Mouse (Mus musculus) hindbrain, embryonic 16.5 days (tissue): ENCODE results near the gene Cd28. TPM values are rescaled to one million over a fixed set of nuclear protein-coding genes. Genes with fewer than 3 reads are reported as not detected.

Source experiments
- ATAC-seq: fragments of 200-750 bp; cut with Nextera tagmentation; 2 replicates; pipeline ENCODE4 v1.8.0; 2017; ENCODE audit warnings: moderate TSS enrichment, moderate library complexity
- H3K27ac ChIP-seq: fragments of 300-500 bp; sonication (generic); 2 replicates; pipeline ENCODE4 v1.5.1; 2014; ENCODE audit warnings: low read depth, mild to moderate bottlenecking, control low read depth, low read length, moderate library complexity
- H3K27me3 ChIP-seq: fragments of 300-500 bp; sonication (generic); replicated peaks from 2 replicates; pipeline ENCODE4 v1.6.1; 2014; ENCODE audit warnings: low read length; ENCODE audit not compliant: control insufficient read depth, insufficient read depth
- H3K36me3 ChIP-seq: fragments of 300-500 bp; sonication (generic); 2 replicates; pipeline ENCODE4 v1.6.1; 2014; ENCODE audit warnings: mild to moderate bottlenecking, low read length, moderate library complexity, mixed read lengths; ENCODE audit not compliant: control insufficient read depth, insufficient read depth
- H3K4me1 ChIP-seq: fragments of 300-500 bp; sonication (generic); 2 replicates; pipeline ENCODE4 v1.6.1; 2014; ENCODE audit warnings: low read depth, low read length; ENCODE audit not compliant: control insufficient read depth, insufficient read depth
- H3K4me2 ChIP-seq: fragments of 300-500 bp; sonication (generic); 2 replicates; pipeline ENCODE4 v1.6.1; 2014; ENCODE audit warnings: mild to moderate bottlenecking, low read length, control low read depth, moderate library complexity
- H3K4me3 ChIP-seq: fragments of 300-500 bp; sonication (generic); 2 replicates; pipeline ENCODE4 v1.5.1; 2014; ENCODE audit warnings: mild to moderate bottlenecking, low read length, control low read depth, moderate library complexity
- H3K9ac ChIP-seq: fragments of 300-500 bp; sonication (generic); 2 replicates; pipeline ENCODE4 v1.6.1; 2014; ENCODE audit warnings: low read depth, mild to moderate bottlenecking, control low read depth, low read length, moderate library complexity
- H3K9me3 ChIP-seq: fragments of 300-500 bp; sonication (generic); 2 replicates; pipeline ENCODE4 v1.6.1; 2014; ENCODE audit warnings: mild to moderate bottlenecking, low read length, moderate library complexity; ENCODE audit not compliant: control insufficient read depth
- WGBS: fragments of 180-500 bp; shearing (Covaris S2); extraction: QIAGEN DNeasy Blood & Tissue Kit; methylation state at CpG from one replicate; pipeline ENCODE4 v1.1.7; 2014; 5-methylcytosine and 5-hydroxymethylcytosine counted together
- polyA plus RNA-seq: library from polyadenylated mRNA; unstranded; fragments of >200 nt; fragmentation: Nextera tagmentation; extraction: Ambion mirVana; gene quantifications from 2 replicates; pipeline ENCODE4 v1.2.1, GENCODE M21; 2015

Gene Cd28
- polyA plus RNA-seq, 1 experiment from 2014 or later: 0.16 TPM

GRCm38 (mm10) chr1:60776166-60776565 lies 59.6 kb downstream of the Cd28 start:
- no peak overlapping the region for H3K4me2 ChIP-seq
- no peak overlapping the region for H3K27ac ChIP-seq
- no peaks in the 10 kb centered on the region for H3K27me3 ChIP-seq
- no peaks in the 10 kb centered on the region for H3K36me3 ChIP-seq
- no peak overlapping the region for H3K9ac ChIP-seq
- no peaks in the 10 kb centered on the region for H3K4me1 ChIP-seq
- H3K4me3 ChIP-seq: no peak overlapping the region
- 88% methylated on average over 4 of the region's 4 CpGs for WGBS
- no peak for ATAC-seq
- H3K9me3 ChIP-seq: no peaks in the 10 kb centered on the region

DNA sequence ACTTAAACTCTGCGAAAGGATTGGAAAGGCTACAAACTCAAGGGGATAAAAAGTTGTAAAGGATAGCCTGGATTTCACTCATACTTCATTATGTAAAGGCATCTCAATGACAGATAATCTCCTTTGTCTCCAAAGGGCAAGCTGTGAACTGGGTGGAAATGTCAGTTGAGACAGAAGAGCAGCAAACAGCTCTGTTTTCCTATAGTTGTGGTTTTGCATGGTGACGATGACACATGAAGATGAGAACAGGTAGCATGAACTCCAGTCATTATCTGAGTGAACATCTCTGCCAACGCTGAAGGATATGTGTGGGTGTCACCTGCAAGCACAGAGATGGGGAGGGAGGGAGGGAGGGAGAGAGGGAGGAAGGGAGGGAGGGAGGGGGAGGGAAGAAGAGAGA lies 60.3 kb downstream of the Cd28 start:
- H3K27ac ChIP-seq: no peak overlapping the region
- H3K27me3 ChIP-seq: no peaks in the 10 kb centered on the region
- ATAC-seq: no peak
- no peak overlapping the region for H3K4me2 ChIP-seq
- no peaks in the 10 kb centered on the region for H3K9me3 ChIP-seq
- no peaks in the 10 kb centered on the region for H3K36me3 ChIP-seq
- 88% methylated on average over 3 of the region's 3 CpGs for WGBS
- H3K9ac ChIP-seq: no peak overlapping the region
- H3K4me3 ChIP-seq: no peak overlapping the region
- H3K4me1 ChIP-seq: no peaks in the 10 kb centered on the region

GRCm38 (mm10) chr1:60778465-60779115 lies 62.0 kb downstream of the Cd28 start:
- ATAC-seq: no peak
- H3K4me3 ChIP-seq: no peak overlapping the region
- no peak overlapping the region for H3K4me2 ChIP-seq
- H3K9me3 ChIP-seq: no peaks in the 10 kb centered on the region
- H3K27me3 ChIP-seq: no peaks in the 10 kb centered on the region
- H3K36me3 ChIP-seq: no peaks in the 10 kb centered on the region
- H3K9ac ChIP-seq: no peak overlapping the region
- no peaks in the 10 kb centered on the region for H3K4me1 ChIP-seq
- 65% methylated on average over 8 of the region's 8 CpGs for WGBS
- no peak overlapping the region for H3K27ac ChIP-seq

- Histone ChIP-seq H3K4me2 (no peak overlapping the region), H3K27ac (no peak overlapping the region), H3K9ac (no peak overlapping the region), H3K4me1 (no peaks in the 10 kb centered on the region), H3K27me3 (no peaks in the 10 kb centered on the region), H3K4me3 (no peak overlapping the region), H3K9me3 (no peaks in the 10 kb centered on the region), H3K36me3 (no peaks in the 10 kb centered on the region)
- WGBS: 90% methylated on average over 2 of the region's 2 CpGs
- ATAC-seq: no peak
These were observed 62.6 kb downstream of the Cd28 start for GRCm38 (mm10) chr1:60779176-60779575.

- Histone ChIP-seq H3K36me3 (no peaks in the 10 kb centered on the region), H3K9me3 (no peaks in the 10 kb centered on the region), H3K4me2 (no peak overlapping the region), H3K27me3 (no peaks in the 10 kb centered on the region), H3K4me1 (no peaks in the 10 kb centered on the region), H3K9ac (no peak overlapping the region), H3K27ac (no peak overlapping the region), H3K4me3 (no peak overlapping the region)
- 86% methylated on average over 4 of the region's 4 CpGs for WGBS
- ATAC-seq: no peak
These were observed 65.1 kb downstream of the Cd28 start for GRCm38 (mm10) chr1:60781666-60782065.

DNA sequence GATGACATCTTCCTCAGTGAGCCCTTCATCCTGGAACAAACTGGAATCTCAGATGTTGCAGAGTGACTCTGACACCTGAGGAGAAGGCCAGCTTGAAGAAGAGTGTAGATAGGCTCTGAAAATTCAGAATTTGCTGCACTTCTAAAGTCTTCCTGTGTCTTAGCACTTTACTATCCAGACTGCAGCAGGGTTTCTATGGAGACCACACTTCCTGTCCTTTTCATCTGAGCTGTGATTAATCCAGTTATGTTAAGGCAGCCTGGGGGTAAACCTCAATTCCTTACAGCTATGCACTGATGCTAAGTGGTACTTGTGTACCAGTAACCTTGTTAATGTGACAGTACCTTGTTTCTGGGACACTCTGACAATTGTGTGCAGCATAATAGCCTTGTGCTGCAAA lies 77.1 kb downstream of the Cd28 start:
- H3K9me3 ChIP-seq: no peaks in the 10 kb centered on the region
- H3K27me3 ChIP-seq: no peaks in the 10 kb centered on the region
- H3K4me1 ChIP-seq: no peaks in the 10 kb centered on the region
- ATAC-seq: no peak
- H3K4me3 ChIP-seq: no peak overlapping the region
- H3K36me3 ChIP-seq: no peaks in the 10 kb centered on the region
- no peak overlapping the region for H3K27ac ChIP-seq
- no peak overlapping the region for H3K9ac ChIP-seq
- no peak overlapping the region for H3K4me2 ChIP-seq

DNA sequence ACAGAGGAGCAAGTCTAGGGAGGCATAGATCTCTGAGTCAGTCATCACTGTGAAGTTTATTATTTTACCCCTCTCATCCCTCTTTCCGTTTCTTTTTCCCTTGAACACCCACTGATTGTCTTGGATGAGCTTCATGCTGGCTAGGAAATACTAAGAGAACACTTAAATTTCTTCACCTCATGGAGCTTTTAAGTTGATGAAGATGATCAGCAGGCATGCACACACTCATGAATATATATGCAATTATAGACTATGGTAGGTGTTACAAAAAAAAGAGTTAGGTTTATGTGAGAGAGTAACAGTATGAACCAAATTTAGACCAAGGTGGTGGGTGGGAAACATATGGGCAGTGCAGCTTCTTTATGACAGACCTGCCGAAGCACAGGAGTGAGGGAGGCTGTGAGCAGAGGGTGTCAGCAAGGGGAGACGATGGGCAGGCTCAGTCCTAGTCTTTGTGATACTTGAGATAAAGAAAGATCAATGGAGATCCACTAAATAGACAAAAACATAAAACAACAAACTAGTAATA lies 79.1 kb downstream of the Cd28 start:
- no peak for ATAC-seq
- Histone ChIP-seq H3K4me3 (no peak overlapping the region), H3K27ac (no peak overlapping the region), H3K9ac (no peak overlapping the region), H3K27me3 (no peaks in the 10 kb centered on the region), H3K4me1 (no peaks in the 10 kb centered on the region), H3K4me2 (no peak overlapping the region), H3K9me3 (no peaks in the 10 kb centered on the region), H3K36me3 (no peaks in the 10 kb centered on the region)
- 79% methylated on average over 3 of the region's 3 CpGs for WGBS

GRCm38 (mm10) chr1:60799795-60800345 lies 83.3 kb downstream of the Cd28 start:
- Histone ChIP-seq H3K27me3 (no peaks in the 10 kb centered on the region), H3K4me2 (no peak overlapping the region), H3K9ac (no peak overlapping the region), H3K4me3 (no peak overlapping the region), H3K36me3 (no peaks in the 10 kb centered on the region), H3K27ac (no peak overlapping the region), H3K4me1 (no peaks in the 10 kb centered on the region), H3K9me3 (no peaks in the 10 kb centered on the region)
- 48% methylated on average over 1 of the region's 1 CpGs for WGBS
- no peak for ATAC-seq

DNA sequence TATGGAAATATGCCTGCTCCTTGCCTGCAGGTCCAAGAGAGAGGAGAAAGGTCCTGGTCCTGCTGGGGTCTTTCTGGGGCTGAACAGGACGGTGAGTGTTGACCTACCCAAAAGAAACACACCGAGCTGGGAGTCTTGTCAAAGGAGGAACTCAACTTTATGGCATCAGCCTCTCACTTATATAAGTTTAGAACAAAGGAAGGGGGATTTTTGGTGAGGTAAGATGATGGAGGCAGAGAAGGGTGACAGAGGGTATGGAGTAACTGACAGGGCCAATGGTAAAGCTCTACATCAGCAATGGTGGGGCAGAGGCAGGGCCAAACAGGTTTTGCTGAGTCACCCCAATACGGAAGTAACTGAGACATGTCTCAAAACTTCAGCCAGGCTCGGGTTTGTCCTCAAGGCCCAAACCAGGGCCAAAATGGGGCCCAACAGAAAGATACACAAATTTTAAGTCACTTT lies 84.6 kb downstream of the Cd28 start:
- Histone ChIP-seq H3K4me2 (no peak overlapping the region), H3K9ac (no peak overlapping the region)
- ATAC-seq: no peak

More for the DNA sequence above, 84.6 kb downstream of the Cd28 start:
- Histone ChIP-seq H3K27ac (no peak overlapping the region), H3K27me3 (no peaks in the 10 kb centered on the region), H3K4me3 (no peak overlapping the region), H3K9me3 (no peaks in the 10 kb centered on the region), H3K36me3 (no peaks in the 10 kb centered on the region), H3K4me1 (no peaks in the 10 kb centered on the region)
- 95% methylated on average over 4 of the region's 4 CpGs for WGBS
